Mouse (Mus musculus) intestine, embryonic 16.5 days (tissue): ENCODE data around the gene Lrrc1. TPM values are rescaled to one million over a fixed set of nuclear protein-coding genes. Genes with fewer than 3 reads are reported as not detected.

ENCODE experiments used
- ATAC-seq: fragments of 200-750 bp; cut with Nextera tagmentation; 2 replicates; pipeline ENCODE4 v1.8.0; 2017; ENCODE audit warnings: moderate TSS enrichment, moderate library complexity
- H3K27ac ChIP-seq: fragments of 300-500 bp; sonication (generic); 2 replicates; pipeline ENCODE4 v1.5.1; 2014; ENCODE audit warnings: mild to moderate bottlenecking, low read length
- H3K27me3 ChIP-seq: fragments of 300-500 bp; sonication (generic); replicated peaks from 2 replicates; pipeline ENCODE4 v1.6.1; 2014; ENCODE audit warnings: low read length, control low read depth, mixed read lengths; ENCODE audit not compliant: control insufficient read depth, insufficient read depth
- H3K36me3 ChIP-seq: fragments of 300-500 bp; sonication (generic); 2 replicates; pipeline ENCODE4 v1.6.1; 2014; ENCODE audit warnings: low read length, control low read depth; ENCODE audit not compliant: control insufficient read depth, insufficient read depth
- H3K4me1 ChIP-seq: fragments of 300-500 bp; sonication (generic); 2 replicates; pipeline ENCODE4 v1.6.1; 2014; ENCODE audit warnings: low read length, control low read depth, mixed read lengths; ENCODE audit not compliant: control insufficient read depth, insufficient read depth
- H3K4me2 ChIP-seq: fragments of 300-500 bp; sonication (generic); 2 replicates; pipeline ENCODE4 v1.6.1; 2014; ENCODE audit warnings: low read depth, low read length, control low read depth
- H3K4me3 ChIP-seq: fragments of 300-500 bp; sonication (generic); 2 replicates; pipeline ENCODE4 v1.5.1; 2014; ENCODE audit warnings: mild to moderate bottlenecking, low read length
- H3K9ac ChIP-seq: fragments of 300-500 bp; sonication (generic); 2 replicates; pipeline ENCODE4 v1.6.1; 2014; ENCODE audit warnings: low read depth, low read length
- H3K9me3 ChIP-seq: fragments of 300-500 bp; sonication (generic); 2 replicates; pipeline ENCODE4 v1.6.1; 2016; ENCODE audit warnings: low read length, control low read depth; ENCODE audit not compliant: control insufficient read depth
- whole genome bisulfite sequencing: fragments of 180-500 bp; shearing (Covaris S2); extraction: QIAGEN DNeasy Blood & Tissue Kit; methylation state at CpG from one replicate; pipeline ENCODE4 v1.1.7; 2014; 5-methylcytosine and 5-hydroxymethylcytosine counted together
- polyA plus RNA-seq: library from polyadenylated mRNA; unstranded; fragments of >200 nt; fragmentation: Nextera tagmentation; extraction: Ambion mirVana; gene quantifications from 2 replicates; pipeline ENCODE4 v1.2.1, GENCODE M21; 2015

Lrrc1 gene
- polyA plus RNA-seq, 1 experiment from 2014 or later = 14.1 TPM

DNA sequence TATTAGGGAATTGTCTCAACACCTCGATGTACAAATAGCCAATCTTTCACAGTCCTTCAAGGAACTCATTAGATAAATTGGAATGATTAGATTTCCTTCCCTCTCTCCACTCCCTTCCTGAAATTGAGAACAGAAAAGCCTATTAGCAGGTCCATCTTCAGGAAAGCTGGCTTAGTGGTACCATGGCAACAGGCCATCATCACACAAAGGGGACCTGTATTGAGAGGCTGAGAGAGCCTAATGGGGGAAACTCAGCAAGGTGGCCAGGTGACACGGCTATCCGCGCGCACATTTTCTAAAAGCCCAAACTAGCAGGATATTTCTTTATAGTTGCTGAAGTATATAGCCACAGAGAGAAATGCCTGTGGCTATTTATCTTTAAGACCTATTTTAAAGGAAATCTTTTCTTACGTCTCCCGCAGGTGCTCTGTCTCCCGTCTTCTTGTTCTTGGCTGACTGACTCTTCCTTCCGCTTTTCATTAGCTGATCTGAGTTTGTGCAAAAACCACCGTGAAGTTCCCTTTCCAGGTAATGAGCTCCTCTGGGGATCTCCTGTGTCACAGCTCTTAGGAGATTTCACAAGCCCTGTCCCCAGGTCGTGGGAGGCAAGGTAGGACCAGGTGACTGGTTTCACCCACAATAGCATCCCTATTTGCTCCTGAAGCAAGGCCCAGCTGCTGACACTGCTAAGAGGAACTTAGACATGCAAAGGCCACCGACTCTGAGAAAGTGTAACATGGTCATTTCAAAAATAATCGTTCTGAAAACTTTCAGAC is 145.6 kb downstream of the Lrrc1 start:
- WGBS = 75% methylated on average over 13 of the region's 13 CpGs
- Histone ChIP-seq H3K4me3 (no peak overlapping the region), H3K4me1 (no peaks in the 10 kb centered on the region), H3K27ac (no peak overlapping the region), H3K36me3 (no peaks in the 10 kb centered on the region), H3K27me3 (no peaks in the 10 kb centered on the region), H3K4me2 (no peak overlapping the region), H3K9me3 (no peaks in the 10 kb centered on the region), H3K9ac (no peak overlapping the region)
- no peak for ATAC-seq

DNA sequence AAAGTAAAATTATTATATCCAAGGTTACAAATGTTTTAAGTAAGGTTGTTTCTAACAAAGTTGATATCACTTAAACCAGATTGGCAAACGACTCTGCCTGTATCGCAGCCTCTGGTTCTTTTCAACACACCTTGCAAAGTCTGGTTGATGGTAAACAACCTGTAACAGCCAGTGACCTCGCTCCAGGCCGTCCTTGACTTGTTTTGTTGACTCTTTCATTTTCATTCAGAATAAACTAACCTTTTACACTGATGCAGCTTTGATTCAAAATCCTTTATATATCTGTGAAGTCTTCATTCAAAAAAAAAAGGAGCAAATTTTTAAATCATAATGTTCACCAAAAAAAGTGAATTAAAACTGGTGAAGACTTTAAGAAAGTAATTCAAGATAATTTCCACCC is 147.6 kb downstream of the Lrrc1 start:
- Histone ChIP-seq H3K9me3 (no peaks in the 10 kb centered on the region), H3K36me3 (no peaks in the 10 kb centered on the region), H3K27ac (no peak overlapping the region), H3K27me3 (no peaks in the 10 kb centered on the region), H3K4me3 (no peak overlapping the region), H3K4me1 (no peaks in the 10 kb centered on the region), H3K4me2 (no peak overlapping the region), H3K9ac (no peak overlapping the region)
- no peak for ATAC-seq
- WGBS = 34% methylated on average over 4 of the region's 4 CpGs

DNA sequence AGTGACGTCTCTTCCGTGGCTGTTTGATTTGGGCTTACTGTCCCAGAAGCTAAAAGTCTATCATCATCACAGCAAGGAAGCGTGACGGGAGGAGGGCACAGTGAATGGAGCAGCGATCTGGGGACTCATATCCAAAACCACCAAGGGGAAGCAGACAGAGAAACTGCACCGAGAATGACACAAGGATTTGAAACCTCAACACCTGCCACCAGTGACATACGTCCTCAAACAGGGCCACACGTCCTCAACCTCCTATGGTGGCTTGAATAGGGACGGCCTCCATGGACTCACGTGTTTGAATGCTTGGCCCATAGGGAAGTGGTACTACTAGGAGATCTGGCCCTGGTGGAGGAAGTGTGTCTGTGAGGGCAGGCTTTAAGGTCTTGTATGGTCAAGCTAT is 153.4 kb downstream of the Lrrc1 start:
- Histone ChIP-seq H3K4me2 (no peak overlapping the region), H3K27ac (no peak overlapping the region), H3K4me3 (no peak overlapping the region), H3K4me1 (no peaks in the 10 kb centered on the region), H3K27me3 (no peaks in the 10 kb centered on the region), H3K36me3 (no peaks in the 10 kb centered on the region), H3K9ac (no peak overlapping the region), H3K9me3 (no peaks in the 10 kb centered on the region)
- WGBS = 91% methylated on average over 10 of the region's 10 CpGs
- no peak for ATAC-seq

DNA sequence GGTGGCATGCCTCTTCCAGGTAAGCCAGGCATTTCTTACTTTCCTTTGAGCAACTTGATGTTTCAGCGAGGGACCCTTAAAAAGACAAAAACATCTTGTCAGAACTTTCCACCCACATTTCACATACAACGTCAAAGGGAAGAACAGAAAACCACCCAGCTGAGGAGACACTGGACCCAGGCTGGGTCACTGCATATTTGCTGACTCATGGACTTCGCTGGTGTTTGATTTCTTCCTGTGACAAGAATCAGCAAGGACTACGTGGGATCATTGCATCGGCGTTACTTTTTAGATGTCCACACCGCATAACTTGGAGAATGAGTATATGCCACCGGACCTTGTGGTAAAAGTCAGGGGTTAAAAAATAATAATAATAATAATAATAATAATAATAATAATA is 155.7 kb downstream of the Lrrc1 start:
- H3K36me3 ChIP-seq = no peaks in the 10 kb centered on the region
- H3K9me3 ChIP-seq = no peaks in the 10 kb centered on the region
- 75% methylated on average over 8 of the region's 8 CpGs for WGBS
- no peak overlapping the region for H3K4me3 ChIP-seq
- H3K27ac ChIP-seq = no peak overlapping the region
- no peaks in the 10 kb centered on the region for H3K4me1 ChIP-seq
- no peak overlapping the region for H3K4me2 ChIP-seq
- no peaks in the 10 kb centered on the region for H3K27me3 ChIP-seq
- H3K9ac ChIP-seq = no peak overlapping the region
- no peak for ATAC-seq

DNA sequence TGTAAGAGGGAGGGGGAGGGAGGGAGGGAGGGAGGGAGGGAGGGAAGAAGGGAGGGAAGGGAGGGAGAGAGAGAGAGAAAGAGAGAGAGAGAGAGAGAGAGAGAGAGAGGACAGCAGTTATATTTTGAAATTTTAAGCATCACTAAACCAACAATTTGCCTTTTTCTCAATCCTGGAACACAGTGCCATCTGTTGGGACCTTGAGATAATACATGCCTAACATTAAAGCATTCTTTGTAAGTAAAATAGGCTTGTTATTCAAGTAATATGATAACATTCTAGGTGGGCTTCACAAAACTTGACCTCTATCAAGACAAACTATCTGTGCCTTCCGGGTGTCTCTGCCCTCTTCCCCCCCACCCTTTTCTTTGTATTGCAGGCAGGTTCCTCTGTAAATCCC is 157.9 kb downstream of the Lrrc1 start:
- WGBS = 13% methylated on average over 1 of the region's 1 CpGs
- H3K4me3 ChIP-seq = no peak overlapping the region
- H3K9ac ChIP-seq = no peak overlapping the region
- H3K36me3 ChIP-seq = no peaks in the 10 kb centered on the region
- H3K27ac ChIP-seq = no peak overlapping the region
- no peak overlapping the region for H3K4me2 ChIP-seq
- H3K27me3 ChIP-seq = no peaks in the 10 kb centered on the region
- H3K9me3 ChIP-seq = no peaks in the 10 kb centered on the region
- ATAC-seq = no peak
- no peaks in the 10 kb centered on the region for H3K4me1 ChIP-seq

DNA sequence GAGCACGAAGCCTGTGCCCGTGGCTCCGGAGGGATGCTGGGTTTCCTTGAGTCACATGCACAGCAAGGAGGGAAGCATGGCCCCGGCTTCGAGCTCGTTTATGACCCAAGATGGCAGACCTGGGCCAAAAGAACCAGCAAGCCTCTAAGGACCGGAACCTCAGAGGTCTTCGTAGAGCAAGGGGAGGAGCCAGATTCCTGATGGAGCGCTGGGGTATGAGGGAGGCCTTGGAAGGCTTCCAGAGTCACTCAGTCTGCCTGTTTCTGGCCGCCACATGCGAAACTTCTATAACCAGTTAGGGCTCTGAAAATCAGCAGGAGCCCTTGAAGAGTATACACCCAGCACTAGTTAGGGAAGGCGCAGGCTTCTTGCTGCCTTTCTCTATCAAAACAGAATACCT is 159.1 kb downstream of the Lrrc1 start:
- 69% methylated on average over 12 of the region's 12 CpGs for WGBS
- Histone ChIP-seq H3K4me2 (no peak overlapping the region; the same call in 1 of the 2 replicates), H3K27ac (no peak overlapping the region), H3K27me3 (no peaks in the 10 kb centered on the region), H3K9ac (no peak overlapping the region), H3K9me3 (no peaks in the 10 kb centered on the region), H3K36me3 (no peaks in the 10 kb centered on the region), H3K4me1 (no peaks in the 10 kb centered on the region), H3K4me3 (no peak overlapping the region)
- ATAC-seq = no peak

DNA sequence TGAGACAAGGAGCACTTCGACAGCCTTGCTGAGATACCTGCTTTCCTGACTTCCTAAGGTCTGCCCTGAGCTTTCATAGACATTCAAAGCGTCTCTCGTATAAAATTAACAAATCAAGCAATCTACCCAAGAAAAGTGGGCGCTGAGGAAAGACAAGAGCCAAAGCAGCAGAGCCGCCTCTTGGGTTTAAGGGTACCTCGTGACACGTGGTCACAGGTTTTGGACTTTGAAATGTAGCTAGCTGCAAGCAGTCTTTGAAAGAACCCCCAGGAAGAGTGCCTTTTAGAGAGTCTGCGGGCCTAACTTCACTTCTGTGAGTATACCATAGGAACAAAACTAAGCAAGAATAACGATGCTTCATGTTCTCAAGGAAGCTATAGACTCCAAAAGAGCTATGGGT is 160.0 kb downstream of the Lrrc1 start:
- Histone ChIP-seq H3K9me3 (no peaks in the 10 kb centered on the region), H3K36me3 (no peaks in the 10 kb centered on the region), H3K9ac (no peak overlapping the region), H3K4me1 (no peaks in the 10 kb centered on the region), H3K4me2 (no peak overlapping the region), H3K27me3 (no peaks in the 10 kb centered on the region), H3K27ac (no peak overlapping the region), H3K4me3 (no peak overlapping the region)
- ATAC-seq = no peak
- WGBS = 86% methylated on average over 9 of the region's 9 CpGs

DNA sequence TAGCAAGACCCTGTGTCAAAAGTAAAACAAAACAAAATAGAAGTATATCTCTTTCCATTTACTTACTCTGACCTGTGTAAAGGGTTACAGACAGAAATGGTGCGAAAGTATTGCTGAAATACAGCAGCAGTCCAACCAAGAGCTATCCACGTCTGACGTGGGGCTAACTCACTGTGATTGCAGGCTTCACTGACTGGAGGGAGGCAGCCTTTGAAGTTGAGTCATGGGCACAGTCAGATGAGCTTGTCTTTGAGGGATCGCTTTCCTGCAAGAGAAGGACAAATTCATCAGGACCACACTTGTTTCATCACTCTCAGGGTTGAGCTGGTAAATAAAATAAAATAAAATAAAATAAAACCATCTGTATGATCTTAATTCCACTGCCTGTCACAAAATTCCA is 160.7 kb downstream of the Lrrc1 start:
- Histone ChIP-seq H3K9me3 (no peaks in the 10 kb centered on the region), H3K4me1 (no peaks in the 10 kb centered on the region), H3K4me2 (no peak overlapping the region), H3K27ac (no peak overlapping the region), H3K9ac (no peak overlapping the region), H3K36me3 (no peaks in the 10 kb centered on the region), H3K27me3 (no peaks in the 10 kb centered on the region), H3K4me3 (no peak overlapping the region)
- ATAC-seq = no peak
- 79% methylated on average over 4 of the region's 4 CpGs for WGBS

DNA sequence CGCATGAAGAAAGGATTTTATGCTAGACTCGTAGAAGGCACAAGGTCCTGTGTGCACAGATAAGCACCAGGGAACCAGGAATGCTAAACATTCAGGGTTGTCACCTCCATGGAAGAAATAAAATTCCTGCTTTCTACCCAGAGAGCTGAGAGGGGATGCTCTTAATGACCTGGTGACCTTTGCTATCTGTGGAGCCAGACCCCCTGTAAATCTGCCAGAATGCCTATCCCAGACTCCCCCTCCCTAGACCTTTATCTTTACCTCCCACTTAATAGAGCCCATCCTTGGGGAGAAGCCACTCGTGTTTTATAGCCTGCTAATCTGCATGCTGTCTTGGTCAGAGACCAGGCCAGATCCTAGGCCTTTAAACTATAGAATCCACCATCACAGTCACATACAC is 162.2 kb downstream of the Lrrc1 start:
- no peak overlapping the region for H3K4me2 ChIP-seq
- no peak overlapping the region for H3K4me3 ChIP-seq
- no peaks in the 10 kb centered on the region for H3K9me3 ChIP-seq
- H3K27me3 ChIP-seq = no peaks in the 10 kb centered on the region
- 27% methylated on average over 3 of the region's 3 CpGs for WGBS
- no peak overlapping the region for H3K9ac ChIP-seq
- ATAC-seq = no peak
- H3K4me1 ChIP-seq = no peaks in the 10 kb centered on the region
- H3K36me3 ChIP-seq = no peaks in the 10 kb centered on the region
- no peak overlapping the region for H3K27ac ChIP-seq

DNA sequence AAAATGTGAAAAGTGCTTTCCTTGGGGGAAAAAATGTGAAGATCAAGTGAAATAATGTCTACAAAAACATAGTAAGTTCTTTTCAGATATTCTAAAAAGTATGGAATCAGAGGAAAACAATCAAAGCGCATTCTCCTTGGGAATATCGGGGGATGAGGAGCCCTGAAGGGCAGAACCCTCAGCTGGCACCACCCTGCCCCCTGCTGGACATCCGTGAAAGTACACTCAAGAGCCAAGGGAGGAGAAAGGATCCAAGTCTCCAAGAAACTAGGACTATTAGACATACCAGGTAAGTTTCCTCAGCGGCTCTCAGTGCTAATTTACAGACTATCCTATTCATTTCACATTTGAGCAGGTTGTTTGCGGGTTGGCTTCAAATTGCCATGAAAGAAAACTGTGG is 163.1 kb downstream of the Lrrc1 start:
- no peak overlapping the region for H3K27ac ChIP-seq
- ATAC-seq = no peak
- H3K27me3 ChIP-seq = no peaks in the 10 kb centered on the region
- WGBS = 16% methylated on average over 5 of the region's 5 CpGs
- no peak overlapping the region for H3K4me2 ChIP-seq
- no peaks in the 10 kb centered on the region for H3K9me3 ChIP-seq
- no peaks in the 10 kb centered on the region for H3K36me3 ChIP-seq
- no peak overlapping the region for H3K4me3 ChIP-seq
- H3K4me1 ChIP-seq = no peaks in the 10 kb centered on the region
- H3K9ac ChIP-seq = no peak overlapping the region
